13 mouse cellular contexts compared by ENCODE assay signal in genomic region chr15:100204574-100204973, GRCm38 (mm10). TPM values are rescaled to one million over a fixed set of nuclear protein-coding genes. Genes with fewer than 3 reads are reported as not detected.
DNase-seq lines count a peak whose midpoint lies in the region; ATAC-seq and TF ChIP-seq lines count a peak whose summit lies in the region.
"Had no signal": no experiment of that assay in that cellular context is flagged by ENCODE, and none has a peak within 500 bp of the region (broad histone marks: within the 10 kb centered on the region; RNA-seq: fewer than 3 reads in every experiment).

No protein-coding gene starts in this region.

- H3K27ac ChIP-seq in kidney, adult 2 months (ENCODE audit: insufficient read depth, low read depth, low read length): peak overlapping the region; percentile 74; the same call in 1 of the 2 replicates
- H3K27ac ChIP-seq in intestine, embryonic 16.5 days (ENCODE audit: low read length): peak overlapping the region; percentile 20; the same call in 1 of the 2 replicates
- peak overlapping the region; percentile 57 for H3K27ac ChIP-seq in stomach, embryonic 16.5 days (ENCODE audit: low read length)
- H3K27ac ChIP-seq: limb, embryonic 12.5 days had no signal

- no peaks in the 10 kb centered on the region for H3K9me3 ChIP-seq in intestine, embryonic 16.5 days (ENCODE audit: control insufficient read depth, low read length)
- no peaks in the 10 kb centered on the region for H3K9me3 ChIP-seq in stomach, embryonic 16.5 days (replicated peaks; ENCODE audit: control insufficient read depth, low read length)
- H3K9me3 ChIP-seq: limb, embryonic 12.5 days had no signal

- no peak for TF ChIP-seq CTCF in kidney, adult 2 months (conservative IDR thresholded peaks at IDR 0.05; ENCODE audit: insufficient read depth, insufficient read length, low read depth, low read length)
- no peak for TF ChIP-seq CTCF in lung, adult 2 months (IDR thresholded peaks at IDR 0.05; ENCODE audit: insufficient read depth, low read length)

- DNase-seq in kidney, adult 2 months: peak; percentile 31
- no peak for DNase-seq in kidney, postnatal 10 days
- peak; percentile 26 for DNase-seq in lung, postnatal 10 days
- DNase-seq in lung, adult 2 months: no peak
- no peak for DNase-seq in frontal cortex, postnatal 14 days (ENCODE audit: low spot score in 2 of 2)
- DNase-seq in heart, postnatal 25 days (ENCODE audit: low spot score): no peak
- DNase-seq: adrenal gland, postnatal 25 days; cerebellum, adult 11 months; heart, adult 18-20 months; kidney, adult 8-10 months had no signal

- no peaks in the 10 kb centered on the region for H3K27me3 ChIP-seq in kidney, adult 2 months (replicated peaks; ENCODE audit: control insufficient read depth, insufficient read depth, low read length)
- no peaks in the 10 kb centered on the region for H3K27me3 ChIP-seq in intestine, embryonic 16.5 days (replicated peaks; ENCODE audit: control insufficient read depth, insufficient read depth, low read length)
- no peaks in the 10 kb centered on the region for H3K27me3 ChIP-seq in stomach, embryonic 16.5 days (ENCODE audit: control insufficient read depth, insufficient read depth, low read length)
- H3K27me3 ChIP-seq: limb, embryonic 12.5 days had no signal

- no peak overlapping the region for H3K4me3 ChIP-seq in kidney, adult 2 months (ENCODE audit: insufficient read depth, low read depth, low read length)
- no peak overlapping the region for H3K4me3 ChIP-seq in lung, adult 2 months (replicated peaks; ENCODE audit: extremely low read depth, low read depth, low read length)
- H3K4me3 ChIP-seq in intestine, embryonic 16.5 days (ENCODE audit: low read length): no peak overlapping the region
- no peak overlapping the region for H3K4me3 ChIP-seq in stomach, embryonic 16.5 days (replicated peaks; ENCODE audit: low read length)
- H3K4me3 ChIP-seq: limb, embryonic 12.5 days had no signal

- TF ChIP-seq POLR2A in kidney, adult 2 months (IDR thresholded peaks at IDR 0.05; ENCODE audit: low read depth, low read length): no peak
- TF ChIP-seq POLR2A in lung, adult 2 months (IDR thresholded peaks at IDR 0.05; ENCODE audit: borderline replicate concordance, extremely low read depth, low read depth, low read length): no peak

- WGBS in kidney, adult 2 months: 89% methylated on average over 1 of the region's 1 CpGs
- WGBS in lung, adult 2 months: 76% methylated on average over 1 of the region's 1 CpGs
- 82% methylated on average over 1 of the region's 1 CpGs for WGBS in intestine, embryonic 16.5 days
- WGBS in stomach, embryonic 16.5 days: 79% methylated on average over 1 of the region's 1 CpGs

- no peaks in the 10 kb centered on the region; the same call in none of the 2 replicates for H3K36me3 ChIP-seq in kidney, adult 2 months (ENCODE audit: control insufficient read depth, insufficient read depth, low read length)
- peaks cover 5% of the 10 kb centered on the region; the same call in 1 of the 2 replicates for H3K36me3 ChIP-seq in intestine, embryonic 16.5 days (ENCODE audit: control insufficient read depth, insufficient read depth, low read length)
- H3K36me3 ChIP-seq in stomach, embryonic 16.5 days (ENCODE audit: control insufficient read depth, insufficient read depth, low read length): peaks cover 5% of the 10 kb centered on the region; the same call in 1 of the 2 replicates

- no peak overlapping the region for H3K4me2 ChIP-seq in intestine, embryonic 16.5 days (ENCODE audit: low read depth, low read length)
- no peak overlapping the region for H3K4me2 ChIP-seq in stomach, embryonic 16.5 days (ENCODE audit: low read depth, low read length)
- H3K4me2 ChIP-seq: limb, embryonic 12.5 days had no signal

- no peak overlapping the region for H3K9ac ChIP-seq in intestine, embryonic 16.5 days (ENCODE audit: low read depth, low read length)
- no peak overlapping the region; the same call in 1 of the 2 replicates for H3K9ac ChIP-seq in stomach, embryonic 16.5 days (ENCODE audit: low read length)
- H3K9ac ChIP-seq: limb, embryonic 12.5 days had no signal

- peaks cover 3% of the 10 kb centered on the region; the same call in 1 of the 2 replicates for H3K4me1 ChIP-seq in kidney, adult 2 months (ENCODE audit: control insufficient read depth, insufficient read depth, low read length)
- peaks cover 3% of the 10 kb centered on the region; the same call in 1 of the 2 replicates for H3K4me1 ChIP-seq in lung, adult 2 months (ENCODE audit: control insufficient read depth, insufficient read depth, low read length)
- H3K4me1 ChIP-seq in intestine, embryonic 16.5 days (ENCODE audit: control insufficient read depth, insufficient read depth, low read length): no peaks in the 10 kb centered on the region
- no peaks in the 10 kb centered on the region for H3K4me1 ChIP-seq in stomach, embryonic 16.5 days (ENCODE audit: control insufficient read depth, insufficient read depth, low read length)
- H3K4me1 ChIP-seq: limb, embryonic 12.5 days had no signal

- intact Hi-C loops in heart, postnatal 25 days (cut with DNase I): no loop called here

- no peak for ATAC-seq in intestine, embryonic 16.5 days
- ATAC-seq in stomach, embryonic 16.5 days (ENCODE audit: insufficient read depth, low FRiP score): no peak

RNA-seq across cellular contexts. Expression of gene Atf1, which starts 23.0 kb away (rescaled TPM):
- polyA plus RNA-seq in kidney, adult 2 months (2012; rRNA removed): 38.6 and 43.7 TPM in 2 replicates
- polyA plus RNA-seq in lung, adult 2 months (2012; rRNA removed): 40.8 and 45.7 TPM in 2 replicates
- polyA plus RNA-seq in intestine, embryonic 16.5 days (2015; fragmentation: Nextera tagmentation; extraction: Ambion mirVana): 32.7 and 36.4 TPM in 2 replicates
- polyA plus RNA-seq in stomach, embryonic 16.5 days (2015; fragmentation: Nextera tagmentation; extraction: Ambion mirVana): 34.0 and 40.4 TPM in 2 replicates
- 10 to 100 TPM; 46.0 to 51.8 TPM for total RNA-seq in heart, postnatal 25 days (2021)

Comparison
In these comparisons a context has a peak if more than half of its experiments do, and no peak if none do; other contexts are left out.
1. DNase-seq: peak in kidney, adult 2 months (single experiment) and lung, postnatal 10 days (single experiment); none in kidney, postnatal 10 days (single experiment), lung, adult 2 months (single experiment), frontal cortex, postnatal 14 days (0 of 2) and heart, postnatal 25 days (single experiment).
2. H3K27ac ChIP-seq: peak in every context shown above with its lines; median percentile 74 in kidney, adult 2 months; 57 in stomach, embryonic 16.5 days; 20 in intestine, embryonic 16.5 days.